Mouse (Mus musculus): ENCODE measurements around the gene Morc4.

DNA sequence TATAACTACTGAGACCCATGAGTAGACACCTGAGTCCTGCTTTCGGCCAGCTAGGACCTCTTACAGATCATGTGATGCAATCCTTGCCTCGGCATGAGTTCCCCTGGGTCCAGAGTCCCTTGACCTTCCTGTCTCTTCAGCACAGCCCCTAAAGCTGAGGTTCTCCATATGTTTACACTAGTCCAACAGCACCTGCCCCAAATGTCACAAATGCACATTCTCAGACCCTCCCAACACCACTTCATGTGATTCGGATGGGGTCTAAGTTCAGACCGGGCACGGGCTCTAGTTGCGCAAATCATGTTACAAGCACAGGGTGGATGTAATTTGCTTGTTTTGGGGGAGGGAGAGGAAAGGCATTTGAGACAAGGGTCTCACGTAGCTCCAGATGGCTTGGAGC, 5.6 kb upstream of the Morc4 start:
- TF ChIP-seq CTCF (conservative IDR thresholded peaks at IDR 0.05 in 1 of 2, IDR thresholded peaks at IDR 0.05 in 1 of 2; ENCODE audit: low read depth in 2 of 2, low read length in 2 of 2) (no peak), MAZ (IDR thresholded peaks at IDR 0.05; ENCODE audit: low read depth, low read length) (no peak), RAD21 (IDR thresholded peaks at IDR 0.05; ENCODE audit: low read depth, low read length) (no peak)
